ENCODE assay signal across 22 mouse cellular contexts in genomic region chr2:44549311-44549710, GRCm38 (mm10).
DNase-seq lines count a peak whose midpoint lies in the region; ATAC-seq and TF ChIP-seq lines count a peak whose summit lies in the region.
"Had no signal": no experiment of that assay in that cellular context is flagged by ENCODE, and none has a peak within 500 bp of the region (broad histone marks: within the 10 kb centered on the region; RNA-seq: fewer than 3 reads in every experiment).

No protein-coding gene starts in this region.

- 48% methylated on average over 6 of the region's 6 CpGs for WGBS in kidney, postnatal 0 days
- WGBS in liver, embryonic 11.5 days, result 74% methylated on average over 6 of the region's 6 CpGs

- ATAC-seq in kidney, postnatal 0 days (replicated peaks; ENCODE audit: low FRiP score, low read depth), result no peak; the same call in 1 of the 2 replicates
- ATAC-seq in liver, embryonic 11.5 days (replicated peaks; ENCODE audit: low FRiP score), result no peak
- ATAC-seq: activated CD4-positive, CD25-positive, alpha-beta regulatory T cell, adult 4 months; forebrain, embryonic 14.5 days; Patski had no signal

- DNase-seq in kidney, adult 11 months, result peak; percentile 57
- DNase-seq in kidney, adult 18-20 months, result no peak
- peak; percentile 59 for DNase-seq in kidney, adult 9 months
- DNase-seq in kidney, postnatal 0 days (ENCODE audit: low spot score), result peak; percentile 78
- peak; percentile 58 to 62 for DNase-seq in kidney, postnatal 36 days
- DNase-seq in frontal cortex, postnatal 25 days (ENCODE audit: low spot score in 2 of 2), result no peak
- no peak for DNase-seq in liver, embryonic 11.5 days (ENCODE audit: low spot score)
- DNase-seq in ovary, postnatal 36 days (ENCODE audit: low spot score), result no peak
- DNase-seq: adrenal gland, adult 8-10 months; cerebellum, adult 2 months; cerebellum, postnatal 10 days; heart, adult 2 months; heart, postnatal 14 days had no signal

- no peaks in the 10 kb centered on the region for H3K9me3 ChIP-seq in kidney, postnatal 0 days (replicated peaks; ENCODE audit: low read length)
- H3K9me3 ChIP-seq in liver, embryonic 11.5 days (ENCODE audit: control insufficient read depth, low read length), result no peaks in the 10 kb centered on the region
- H3K9me3 ChIP-seq: embryonic facial prominence, embryonic 10.5 days; heart, embryonic 15.5 days; hindbrain, embryonic 10.5 days had no signal

- H3K4me2 ChIP-seq in kidney, postnatal 0 days (ENCODE audit: low read length), result no peak overlapping the region
- H3K4me2 ChIP-seq in liver, embryonic 11.5 days, result no peak overlapping the region
- H3K4me2 ChIP-seq: heart, embryonic 11.5 days; heart, embryonic 15.5 days; hindbrain, embryonic 14.5 days had no signal

- no peak overlapping the region for H3K4me3 ChIP-seq in kidney, postnatal 0 days (replicated peaks; ENCODE audit: low read depth, low read length)
- H3K4me3 ChIP-seq in liver, embryonic 11.5 days (ENCODE audit: low read depth, low read length), result no peak overlapping the region
- H3K4me3 ChIP-seq: embryonic facial prominence, embryonic 10.5 days; heart, adult 2 months; heart, embryonic 15.5 days; hindbrain, embryonic 10.5 days had no signal

- no peaks in the 10 kb centered on the region for H3K27me3 ChIP-seq in kidney, postnatal 0 days (ENCODE audit: insufficient read depth, low read length)
- H3K27me3 ChIP-seq in liver, embryonic 11.5 days (replicated peaks; ENCODE audit: control insufficient read depth, insufficient read depth, low read length), result no peaks in the 10 kb centered on the region
- H3K27me3 ChIP-seq: CH12.LX; heart, embryonic 15.5 days; Patski had no signal

- peak overlapping the region; percentile 68; the same call in 1 of the 2 replicates for H3K27ac ChIP-seq in kidney, postnatal 0 days
- no peak overlapping the region for H3K27ac ChIP-seq in liver, embryonic 11.5 days (ENCODE audit: low read depth, low read length)
- H3K27ac ChIP-seq: embryonic facial prominence, embryonic 10.5 days; heart, adult 2 months; heart, embryonic 15.5 days; hindbrain, embryonic 10.5 days; hindbrain, embryonic 14.5 days had no signal

- no peak for TF ChIP-seq CTCF in kidney, postnatal 0 days (IDR thresholded peaks at IDR 0.05; ENCODE audit: low read depth)

- H3K4me1 ChIP-seq in kidney, postnatal 0 days (replicated peaks; ENCODE audit: insufficient read depth, low read length), result no peaks in the 10 kb centered on the region
- no peaks in the 10 kb centered on the region for H3K4me1 ChIP-seq in liver, embryonic 11.5 days (replicated peaks; ENCODE audit: control insufficient read depth, insufficient read depth, low read length)
- H3K4me1 ChIP-seq: embryonic facial prominence, embryonic 10.5 days; heart, embryonic 15.5 days; hindbrain, embryonic 10.5 days had no signal

- H3K36me3 ChIP-seq in kidney, postnatal 0 days (ENCODE audit: insufficient read depth, low read length), result no peaks in the 10 kb centered on the region
- H3K36me3 ChIP-seq in liver, embryonic 11.5 days (ENCODE audit: control insufficient read depth, insufficient read depth, low read length), result no peaks in the 10 kb centered on the region
- H3K36me3 ChIP-seq: embryonic facial prominence, embryonic 10.5 days; heart, embryonic 15.5 days; hindbrain, embryonic 10.5 days had no signal

- no peak overlapping the region for H3K9ac ChIP-seq in kidney, postnatal 0 days (ENCODE audit: low read depth, low read length)
- no peak overlapping the region for H3K9ac ChIP-seq in liver, embryonic 11.5 days (ENCODE audit: low read depth, low read length)
- H3K9ac ChIP-seq: heart, embryonic 15.5 days; hindbrain, embryonic 14.5 days had no signal

Comparison
In these comparisons a context has a peak if more than half of its experiments do, and no peak if none do; other contexts are left out.
1. DNase-seq: peak in kidney, adult 11 months (single experiment), kidney, adult 9 months (single experiment), kidney, postnatal 0 days (single experiment) and kidney, postnatal 36 days (2 of 2); none in kidney, adult 18-20 months (single experiment), frontal cortex, postnatal 25 days (0 of 2), liver, embryonic 11.5 days (single experiment) and ovary, postnatal 36 days (single experiment).